Mouse (Mus musculus) cerebral cortex, adult 2 months (tissue): ENCODE results near the gene Plcb1.

Source experiments
- WGBS: fragments of 180-500 bp; shearing (Covaris S2); methylation state at CpG from one replicate; pipeline ENCODE4 v1.1.7; 2018; 5-methylcytosine and 5-hydroxymethylcytosine counted together

Gene Plcb1

DNA sequence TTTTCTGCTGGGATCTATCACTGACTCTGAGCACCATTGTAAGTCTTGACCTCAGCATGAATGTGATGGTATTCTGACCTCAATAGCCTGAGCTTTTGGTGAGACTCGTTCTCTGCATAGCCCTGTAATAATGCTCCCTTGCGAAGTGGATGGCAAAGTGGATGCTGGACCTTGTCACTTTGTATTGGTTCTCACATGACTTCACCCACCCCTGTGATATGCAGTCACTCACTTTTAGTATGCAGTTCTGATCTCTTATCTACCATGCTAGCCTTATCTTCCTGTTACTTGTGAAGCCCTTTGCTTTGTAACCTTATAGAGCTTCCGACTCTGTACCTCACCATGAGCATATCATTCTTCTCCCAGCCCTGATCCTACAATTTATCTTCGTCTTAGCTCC is 57.0 kb downstream of the Plcb1 start:
- WGBS, result 91% methylated on average over 4 of the region's 4 CpGs

DNA sequence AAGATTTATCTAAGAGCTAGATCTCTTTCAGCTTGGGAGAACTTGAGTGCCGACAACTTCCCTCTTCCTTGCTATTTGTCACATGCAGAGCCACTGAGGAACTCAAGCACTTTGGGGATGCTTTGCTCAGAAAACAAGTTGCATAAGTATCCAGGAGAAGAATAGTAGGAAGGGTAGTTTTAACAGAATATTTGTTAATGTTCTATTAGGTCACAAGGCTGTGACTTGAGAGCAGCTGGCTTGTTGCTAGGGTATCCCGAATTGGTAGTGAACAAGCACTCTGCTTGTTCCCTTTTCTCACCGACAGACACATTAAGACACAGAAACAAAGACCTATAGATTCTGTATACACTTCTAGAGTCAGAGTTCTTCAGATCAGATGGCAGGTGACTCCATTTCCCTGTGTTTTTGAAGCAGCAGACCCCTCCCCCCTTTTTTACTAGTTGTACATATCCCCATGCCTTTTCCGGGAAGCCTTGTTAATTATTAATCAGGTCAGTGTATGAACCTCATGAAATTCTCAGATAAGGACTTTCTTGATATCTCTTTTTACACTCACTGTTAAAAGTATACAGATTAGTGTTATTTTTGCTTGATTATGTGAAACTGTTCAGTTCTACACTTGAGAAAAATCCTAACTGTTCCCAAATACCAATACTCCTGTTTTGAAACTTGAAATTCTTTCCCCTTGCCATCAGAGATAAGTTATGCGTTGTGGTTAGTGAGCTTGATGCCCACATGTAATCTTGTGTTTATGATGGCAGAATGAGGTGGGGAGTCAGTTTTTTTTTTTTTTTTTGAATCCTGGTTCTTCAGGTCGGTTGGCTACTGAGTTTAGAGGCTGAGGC is 58.7 kb downstream of the Plcb1 start:
- 62% methylated on average over 6 of the region's 6 CpGs for WGBS

DNA sequence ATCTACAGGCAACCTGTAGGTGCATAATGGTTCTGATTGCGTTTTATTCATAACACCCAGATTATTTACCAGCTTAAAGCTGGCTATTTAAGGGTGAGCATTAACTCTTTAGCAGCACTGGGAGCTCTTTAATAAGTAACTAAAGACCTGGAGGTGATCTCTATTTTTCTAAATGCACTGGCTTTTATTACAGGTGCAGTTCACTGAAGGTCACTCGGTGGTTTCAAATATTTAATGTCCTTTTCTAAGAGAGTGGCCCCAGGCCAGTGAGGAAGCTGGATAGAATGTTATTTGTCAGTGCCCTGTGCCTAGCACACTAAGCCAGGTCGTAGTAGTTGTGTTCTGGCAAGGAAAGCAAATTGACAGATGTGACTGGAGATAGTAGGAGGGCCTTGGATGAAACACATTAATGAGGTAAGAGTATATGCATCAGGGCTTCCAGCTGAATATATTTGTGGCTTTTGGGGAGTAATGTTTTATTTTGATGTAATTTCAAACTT is 59.4 kb downstream of the Plcb1 start:
- 67% methylated on average over 3 of the region's 3 CpGs for WGBS

DNA sequence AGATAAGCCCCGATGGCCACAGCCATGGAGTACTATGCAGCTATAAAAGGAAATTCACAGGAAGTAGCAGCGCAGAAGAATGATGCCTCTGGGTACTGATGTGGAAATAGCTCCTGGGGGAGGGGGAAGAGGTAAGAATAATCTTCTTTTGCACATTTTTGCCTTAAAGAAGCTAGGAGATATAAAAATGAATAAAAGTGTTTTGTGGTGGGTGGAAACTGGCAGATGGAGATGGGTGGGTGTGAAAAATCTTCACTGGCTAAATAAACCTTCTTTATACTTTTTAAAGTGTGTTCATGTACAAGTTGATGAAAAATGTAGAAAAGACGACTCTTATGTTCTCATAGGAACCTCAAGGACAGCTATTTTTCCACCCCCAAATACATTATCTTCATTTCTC is 60.7 kb downstream of the Plcb1 start:
- 48% methylated on average over 3 of the region's 3 CpGs for WGBS

DNA sequence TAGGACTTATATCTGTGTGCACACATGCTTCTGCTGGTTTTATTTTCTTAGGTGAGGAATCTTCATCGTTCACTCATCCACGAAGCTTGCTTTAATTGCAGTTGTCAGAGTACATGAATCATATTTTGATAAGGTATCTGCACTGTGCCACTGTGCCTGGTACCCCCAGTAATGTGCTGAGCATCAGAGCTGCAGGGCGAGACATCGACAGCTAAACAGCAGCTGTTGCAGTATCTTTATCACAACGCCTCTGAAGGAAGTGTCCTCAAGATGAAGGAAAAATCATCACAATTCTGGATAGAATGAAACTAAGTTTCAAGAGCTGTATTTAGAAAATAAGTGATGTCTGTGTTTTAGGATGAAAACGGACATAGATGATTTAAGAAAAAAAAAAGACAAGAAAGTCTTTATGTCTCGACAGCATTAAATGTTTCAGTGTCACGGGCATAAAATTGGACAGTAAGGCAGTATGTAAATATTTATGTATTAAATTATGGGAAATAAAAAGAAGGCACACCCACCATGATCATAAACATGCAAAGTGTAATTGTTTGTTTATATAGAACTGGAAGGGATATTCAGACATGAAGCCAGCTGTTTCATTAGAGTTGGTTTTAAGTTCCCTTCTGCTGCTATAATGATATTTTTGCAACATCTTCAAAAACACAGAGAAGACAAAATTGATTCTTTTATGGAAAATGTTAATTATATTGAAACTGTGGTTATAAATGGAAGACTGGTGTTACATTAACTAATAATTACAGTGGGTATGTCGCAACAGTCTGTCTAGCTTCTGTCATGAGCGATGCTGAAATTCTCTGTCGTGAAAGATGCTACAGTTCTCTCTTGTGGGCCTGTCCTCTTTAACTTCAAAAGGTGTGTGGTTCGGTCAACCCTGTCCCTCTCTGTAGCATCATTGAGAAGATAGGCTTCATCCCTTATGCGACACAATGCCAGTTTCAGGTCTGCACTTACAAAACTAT is 65.6 kb downstream of the Plcb1 start:
- 65% methylated on average over 13 of the region's 13 CpGs for WGBS

DNA sequence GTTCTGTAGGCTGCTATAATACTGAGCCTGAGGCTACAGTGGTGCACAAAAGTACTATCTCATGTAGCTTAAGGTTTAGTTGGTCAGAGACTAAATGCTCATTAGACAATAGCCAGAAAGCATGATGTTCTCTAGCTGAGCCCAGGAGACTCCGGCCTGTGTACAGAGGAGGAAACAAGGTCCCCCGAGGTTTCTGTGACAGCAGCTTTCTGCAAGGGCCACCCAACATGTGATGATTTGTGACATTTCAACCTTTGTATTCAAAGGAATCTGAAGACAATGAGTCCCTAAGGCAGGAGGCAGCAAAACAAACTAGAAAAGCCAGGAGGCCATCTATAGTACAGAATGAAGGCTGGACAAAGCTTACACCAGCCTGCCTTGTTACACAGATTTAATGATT is 70.8 kb downstream of the Plcb1 start:
- WGBS, result 62% methylated on average over 2 of the region's 2 CpGs

DNA sequence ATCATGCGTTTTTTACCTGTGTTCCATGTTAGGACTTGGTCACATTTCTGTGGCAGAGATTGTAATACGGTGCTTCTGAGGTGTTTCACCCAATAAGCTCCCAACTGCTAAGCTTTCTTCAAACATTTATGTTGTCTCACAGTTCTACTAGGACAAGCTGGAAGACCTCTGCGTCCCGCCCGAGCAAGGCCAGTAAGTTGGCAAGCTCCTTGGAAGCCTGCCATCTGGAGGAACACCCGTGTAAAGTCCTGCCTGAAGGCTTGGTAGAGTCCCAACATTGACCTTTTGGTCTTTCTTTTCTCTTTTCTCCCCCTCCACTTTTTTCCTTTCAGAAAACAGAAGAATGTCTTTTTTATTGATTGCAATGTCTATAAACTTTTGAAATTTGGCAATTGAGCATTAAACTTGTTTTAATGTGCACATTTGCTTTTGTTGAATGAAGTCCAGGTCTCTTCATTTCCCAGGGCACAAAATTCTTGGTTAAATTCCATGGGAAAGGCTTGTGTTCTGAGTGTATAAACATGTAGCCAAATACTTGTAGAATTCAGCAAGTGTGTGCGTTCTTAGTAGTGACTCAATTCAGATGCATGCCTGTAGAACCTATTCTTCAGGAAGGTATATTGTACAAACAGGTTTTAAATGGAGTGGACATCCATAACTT is 79.2 kb downstream of the Plcb1 start:
- 51% methylated on average over 7 of the region's 7 CpGs for WGBS

DNA sequence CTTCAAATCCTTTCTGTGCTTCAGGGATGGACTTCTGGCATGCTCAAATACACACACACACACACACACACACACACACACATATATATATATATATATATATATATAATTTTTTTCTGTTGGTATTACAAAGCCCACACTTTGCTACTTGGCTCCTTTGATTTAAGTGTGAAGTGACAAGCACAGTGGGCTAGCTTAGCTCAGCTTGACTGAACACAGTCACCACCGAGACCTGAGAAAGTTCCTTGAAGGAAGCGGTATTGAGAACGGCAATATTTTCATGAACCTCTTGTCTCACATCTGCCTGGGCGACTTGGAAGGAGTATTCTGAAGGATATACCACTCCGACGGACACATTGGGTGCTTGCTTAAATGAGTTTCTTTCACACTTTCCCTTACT is 81.5 kb downstream of the Plcb1 start:
- WGBS, result 69% methylated on average over 6 of the region's 6 CpGs

DNA sequence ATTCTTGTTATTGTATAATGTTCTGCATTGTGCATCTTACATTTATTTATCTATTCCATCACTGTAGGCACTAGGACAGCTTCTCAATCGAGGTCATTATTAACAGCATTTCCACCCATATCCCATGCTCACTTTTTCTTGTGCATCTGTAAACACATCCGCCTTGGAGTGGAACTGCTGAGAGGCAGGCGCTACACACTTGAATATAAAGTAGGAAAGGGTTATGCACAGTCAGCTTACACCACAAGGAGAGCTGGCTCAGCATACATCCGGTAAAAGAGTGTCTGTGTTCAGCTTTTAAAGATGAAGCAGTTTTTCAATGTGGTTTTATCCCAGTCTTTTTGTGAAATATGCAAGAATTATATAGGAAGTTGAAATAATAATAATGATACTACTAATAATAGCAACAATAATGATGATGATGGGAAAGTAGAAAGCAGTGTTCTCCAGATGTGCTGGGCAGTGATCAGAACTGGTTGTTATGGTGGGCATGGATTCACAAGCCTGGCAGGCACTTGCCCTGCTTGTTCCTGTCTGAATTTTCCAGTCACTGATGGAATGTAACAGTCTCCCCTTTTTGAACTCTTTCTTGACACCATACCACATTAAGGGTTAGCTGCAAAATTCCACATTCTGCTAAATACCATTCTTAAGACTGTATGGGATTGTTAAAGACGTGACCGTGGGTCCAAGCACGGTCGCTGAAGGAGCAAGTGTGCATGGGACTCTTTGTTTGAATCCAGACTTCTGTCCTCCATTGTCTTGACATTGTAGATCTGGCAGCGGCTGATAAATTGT is 86.0 kb downstream of the Plcb1 start:
- WGBS, result 61% methylated on average over 9 of the region's 9 CpGs

DNA sequence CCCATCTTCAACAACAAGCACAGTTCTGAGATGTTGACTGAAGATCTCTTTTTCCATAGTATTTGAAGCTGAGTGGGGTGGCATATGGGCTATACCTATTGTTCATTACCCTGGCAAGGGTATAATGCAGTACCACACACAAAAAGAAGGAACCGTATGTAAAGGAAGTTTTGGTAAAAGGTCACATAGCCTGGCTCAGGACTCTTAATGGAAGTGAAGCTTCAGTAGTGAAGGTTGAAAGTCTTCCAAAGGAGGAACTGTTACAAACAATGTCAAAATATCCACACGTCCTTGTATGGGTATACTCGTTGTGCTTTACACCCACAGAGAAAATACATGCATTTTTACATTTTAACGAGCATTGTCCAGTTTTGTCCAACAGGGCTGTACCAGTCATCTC is 91.3 kb downstream of the Plcb1 start:
- 75% methylated on average over 4 of the region's 4 CpGs for WGBS

DNA sequence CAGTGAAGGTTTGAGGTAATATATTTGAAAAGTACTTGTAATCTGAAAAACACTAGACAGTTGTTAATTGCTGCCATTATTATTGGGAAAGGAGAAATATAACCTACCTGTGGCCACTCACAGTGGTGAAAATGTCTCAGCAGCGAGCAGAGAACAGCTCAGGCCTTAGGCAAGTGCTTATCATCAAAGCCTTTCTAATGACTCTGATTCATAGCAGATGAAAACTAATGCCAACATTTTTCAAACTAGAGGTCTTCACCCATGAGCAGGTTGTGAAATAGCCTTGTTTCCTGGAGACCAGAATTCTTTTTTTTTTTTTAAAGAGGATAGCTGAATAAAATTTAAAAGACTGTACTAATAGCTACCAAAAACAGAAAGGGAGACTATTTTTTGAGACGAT is 105.3 kb downstream of the Plcb1 start:
- WGBS, result 79% methylated on average over 2 of the region's 2 CpGs

DNA sequence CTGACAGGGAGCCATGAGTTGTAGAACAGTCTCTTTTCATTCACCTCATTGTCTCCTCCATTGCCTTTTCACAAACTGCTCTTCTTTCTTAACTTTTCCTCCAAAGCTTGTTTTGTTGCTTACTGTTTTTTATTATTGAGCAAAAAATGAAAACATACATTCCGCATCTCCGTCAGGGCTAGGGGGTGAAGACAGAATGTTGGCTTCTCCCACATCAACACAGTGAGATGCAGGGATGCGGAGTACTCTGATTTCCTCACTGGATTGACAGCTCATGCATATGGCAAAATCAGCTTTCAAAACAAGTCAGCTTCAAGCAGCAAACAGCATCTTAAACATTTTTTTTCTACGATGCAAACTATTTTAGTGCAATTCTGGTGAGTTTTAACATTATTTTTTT is 108.9 kb downstream of the Plcb1 start:
- WGBS, result 72% methylated on average over 4 of the region's 4 CpGs

DNA sequence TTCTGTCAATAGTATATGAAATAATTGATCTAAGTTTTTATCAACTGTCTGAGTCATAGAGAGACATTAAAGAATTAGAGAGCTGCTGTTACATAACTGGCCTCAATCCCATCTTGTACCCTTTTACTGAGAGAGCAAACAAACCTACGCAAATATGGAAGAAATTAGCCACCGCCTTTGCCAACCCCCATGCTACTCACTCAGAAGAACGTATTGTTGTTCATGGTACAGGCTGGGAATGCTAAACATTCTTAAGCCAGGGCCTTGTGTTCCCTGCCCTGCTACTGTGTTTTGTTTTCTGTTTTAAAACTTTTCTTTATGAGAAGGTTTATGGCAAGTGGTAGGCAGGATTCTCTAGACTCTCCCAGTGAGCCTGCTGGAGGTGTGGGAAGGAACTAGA is 110.3 kb downstream of the Plcb1 start:
- 58% methylated on average over 3 of the region's 3 CpGs for WGBS

DNA sequence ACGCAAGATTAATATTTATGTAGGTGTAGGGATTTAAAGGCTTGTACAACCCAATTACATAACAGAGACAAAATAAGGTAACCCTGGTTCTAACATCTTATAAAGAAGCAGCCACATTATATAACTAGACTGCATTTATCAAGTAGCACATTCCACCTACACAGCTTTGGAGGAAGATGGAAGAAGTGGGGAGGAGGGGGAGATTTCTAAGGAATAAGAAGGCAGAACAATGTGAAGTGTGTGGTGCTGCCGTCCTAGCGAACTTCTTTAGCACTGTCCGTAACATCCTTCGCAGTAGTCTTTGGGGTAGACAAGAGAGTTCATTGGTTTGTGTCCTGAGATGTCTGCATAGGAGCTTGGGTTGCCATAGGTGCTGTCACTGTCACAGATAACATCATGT is 111.2 kb downstream of the Plcb1 start:
- 55% methylated on average over 5 of the region's 5 CpGs for WGBS

DNA sequence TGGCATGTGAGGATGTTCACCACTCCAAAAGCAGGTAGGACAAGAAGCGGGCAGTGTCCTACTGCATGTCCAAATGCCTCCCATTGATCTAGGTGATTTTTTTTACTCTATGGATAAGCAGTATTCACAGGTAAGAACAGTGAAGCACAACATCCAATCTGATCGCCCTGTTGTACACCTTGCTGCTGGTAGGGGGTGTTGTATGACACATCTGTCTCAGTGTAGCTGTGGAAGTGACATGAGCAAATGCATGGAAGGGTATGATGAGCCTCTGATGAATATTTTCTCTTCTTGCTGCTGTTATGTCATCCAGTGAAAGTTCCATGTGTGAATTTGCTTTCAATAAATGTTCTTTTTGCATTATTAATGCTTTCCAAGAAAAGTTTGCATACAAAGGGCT is 115.7 kb downstream of the Plcb1 start:
- 87% methylated on average over 2 of the region's 2 CpGs for WGBS

DNA sequence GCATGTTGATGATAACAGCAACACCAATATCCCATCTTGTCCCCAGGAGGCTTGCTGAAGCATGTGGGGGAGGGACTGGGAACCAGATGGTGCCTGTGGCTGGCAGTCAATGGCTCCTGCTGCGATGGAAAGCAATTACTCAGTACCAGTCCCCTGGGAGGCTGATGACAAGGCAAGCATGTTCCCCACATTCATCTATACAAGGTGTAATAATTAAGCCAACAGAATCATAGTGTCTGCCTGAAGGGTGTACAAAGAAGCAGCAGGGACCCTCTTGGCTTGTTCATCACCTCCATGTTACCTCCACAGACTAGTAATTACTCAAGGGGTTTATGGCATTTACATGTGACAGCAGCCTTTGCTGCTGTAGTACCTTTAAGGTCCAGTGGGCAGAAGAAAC is 125.0 kb downstream of the Plcb1 start:
- 17% methylated on average over 1 of the region's 1 CpGs for WGBS

DNA sequence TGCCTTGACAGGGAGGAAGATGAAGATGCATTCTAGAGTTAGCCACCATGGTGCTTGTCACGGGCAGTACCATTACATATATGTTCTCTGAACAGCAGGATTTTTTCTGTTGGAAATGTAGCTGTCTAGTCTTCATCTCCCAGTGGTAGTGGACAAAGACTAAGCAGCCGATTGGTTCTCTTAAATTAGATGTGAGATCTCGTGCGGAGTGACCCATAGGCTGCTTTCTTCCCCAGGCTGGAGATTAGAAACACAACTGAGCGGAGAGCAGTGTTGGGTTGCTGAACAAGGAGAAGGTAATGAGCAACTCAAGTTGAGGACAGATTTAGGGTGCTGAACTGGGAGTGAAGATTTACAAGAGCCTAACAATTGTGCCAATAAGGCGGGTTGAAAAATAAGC is 125.5 kb downstream of the Plcb1 start:
- 86% methylated on average over 6 of the region's 6 CpGs for WGBS

DNA sequence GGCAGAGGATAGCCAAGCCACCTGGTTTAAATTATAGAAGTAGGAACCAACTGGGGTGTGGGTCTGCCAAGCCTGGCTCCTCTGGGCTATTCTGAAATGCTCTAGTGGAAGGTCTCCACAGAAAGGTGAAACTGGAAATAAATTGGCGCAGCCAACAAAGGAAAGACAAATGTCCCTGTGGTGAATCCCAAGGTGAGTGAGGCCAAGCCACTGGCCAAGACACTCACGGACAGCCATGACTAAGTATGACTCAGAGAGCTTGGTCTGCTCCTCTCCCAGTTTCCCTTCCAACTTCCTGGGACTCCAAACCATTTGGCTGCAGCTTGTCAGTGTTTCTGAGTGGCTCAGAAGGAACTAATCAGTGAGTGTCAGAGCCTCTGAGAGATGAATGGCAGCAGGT is 126.7 kb downstream of the Plcb1 start:
- WGBS, result 72% methylated on average over 2 of the region's 2 CpGs

DNA sequence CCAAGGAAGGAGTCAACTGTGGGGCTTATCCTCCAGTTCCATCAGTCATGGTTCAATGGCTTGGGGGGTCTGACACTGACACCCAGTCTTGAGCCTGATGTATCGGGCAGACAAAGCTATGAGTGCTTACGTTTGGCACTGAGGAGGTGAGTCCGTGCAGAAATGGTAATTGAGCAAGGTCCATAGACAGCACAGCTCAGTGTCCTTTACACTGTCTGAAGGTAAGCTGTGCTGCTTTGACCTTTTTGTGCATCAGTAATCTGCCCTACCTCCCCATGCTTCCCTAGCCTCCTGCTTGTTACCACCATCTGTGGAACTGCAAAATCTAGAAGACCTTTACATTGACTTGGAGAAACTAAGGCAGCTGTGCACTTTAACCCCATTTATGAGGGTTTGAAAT is 127.7 kb downstream of the Plcb1 start:
- 81% methylated on average over 3 of the region's 3 CpGs for WGBS

DNA sequence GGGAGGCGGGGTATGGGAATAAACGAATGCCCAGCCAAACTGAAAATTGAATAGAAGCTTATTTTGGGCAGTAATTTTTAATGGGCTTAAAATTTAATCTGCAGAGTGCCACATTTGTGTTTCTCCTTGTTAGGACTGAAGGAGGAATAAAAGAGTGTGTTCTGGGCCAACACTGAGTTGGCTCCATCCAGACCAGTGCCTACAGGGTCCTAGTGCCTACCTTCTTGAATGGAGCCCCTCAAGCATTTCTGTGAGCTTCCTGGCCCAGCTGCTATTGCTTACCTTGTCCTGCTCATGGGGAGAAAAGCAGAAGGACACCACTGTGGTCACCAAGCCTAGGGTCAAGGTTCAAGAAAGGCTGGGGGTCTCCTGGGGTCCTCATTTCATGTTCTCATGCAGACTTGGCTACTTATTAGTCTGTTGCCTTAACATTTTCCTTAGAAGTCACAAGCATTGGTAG is 128.3 kb downstream of the Plcb1 start:
- WGBS, result 48% methylated on average over 2 of the region's 2 CpGs

DNA sequence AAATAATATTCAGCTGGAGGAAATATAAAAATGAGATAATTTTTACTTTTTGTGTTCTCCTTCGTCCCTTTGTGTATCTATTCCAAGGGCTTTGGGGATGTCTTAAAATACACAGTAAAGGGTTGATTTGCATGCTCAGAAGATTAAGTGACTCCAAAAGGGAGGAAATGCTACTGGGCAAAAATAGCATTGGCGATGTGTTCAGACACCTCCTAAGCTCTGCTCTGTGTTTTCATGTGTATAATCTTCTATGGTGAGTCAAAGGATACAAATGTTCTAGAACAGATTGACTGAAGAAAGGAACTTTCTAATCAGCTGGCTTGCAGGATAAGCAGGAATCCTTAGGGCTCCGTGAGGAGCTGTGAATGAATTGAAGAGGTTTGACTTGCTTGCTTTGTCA is 129.2 kb downstream of the Plcb1 start:
- WGBS, result 39% methylated on average over 3 of the region's 3 CpGs
